Mouse (Mus musculus): ENCODE data around the gene Islr2. TPM values are rescaled to one million over a fixed set of nuclear protein-coding genes. Genes with fewer than 3 reads are reported as not detected.
A peak's percentile ranks its signal among the peaks of the same experiment; 100 is the strongest.

The Islr2 gene
- total RNA-seq, 1 experiment from 2014 or later, result 5.5 TPM

GRCm38 (mm10) chr9:58228777-58229466 lies 24.8 kb upstream of the Islr2 start:
- ATAC-seq (replicated peaks in 1 of 2; ENCODE audit: insufficient read depth in 1 of 2, low FRiP score in 2 of 2, low TSS enrichment in 1 of 2, low read depth in 1 of 2, poor library complexity in 2 of 2, severe bottlenecking in 2 of 2), result no peak

- ATAC-seq (replicated peaks in 1 of 2; ENCODE audit: insufficient read depth in 1 of 2, low FRiP score in 2 of 2, low TSS enrichment in 1 of 2, low read depth in 1 of 2, poor library complexity in 2 of 2, severe bottlenecking in 2 of 2), result peak; percentile 45 to 75
Measured at GRCm38 (mm10) chr9:58225915-58226913, 22.1 kb upstream of the Islr2 start.

GRCm38 (mm10) chr9:58224356-58224755 lies 20.2 kb upstream of the Islr2 start:
- ATAC-seq (replicated peaks in 1 of 2; ENCODE audit: insufficient read depth in 1 of 2, low FRiP score in 2 of 2, low TSS enrichment in 1 of 2, low read depth in 1 of 2, poor library complexity in 2 of 2, severe bottlenecking in 2 of 2), result no peak

GRCm38 (mm10) chr9:58220218-58220903 lies 16.2 kb upstream of the Islr2 start:
- peak; percentile 62 to 66; a peak in 3 of 4 replicates for ATAC-seq (replicated peaks in 1 of 2; ENCODE audit: insufficient read depth in 1 of 2, low FRiP score in 2 of 2, low TSS enrichment in 1 of 2, low read depth in 1 of 2, poor library complexity in 2 of 2, severe bottlenecking in 2 of 2)

- no peak for ATAC-seq (replicated peaks in 1 of 2; ENCODE audit: insufficient read depth in 1 of 2, low FRiP score in 2 of 2, low TSS enrichment in 1 of 2, low read depth in 1 of 2, poor library complexity in 2 of 2, severe bottlenecking in 2 of 2)
Measured at GRCm38 (mm10) chr9:58218539-58218938, 14.4 kb upstream of the Islr2 start.

- peak in 1 of 2 experiments; percentile 33; a peak in 1 of 4 replicates for ATAC-seq (replicated peaks in 1 of 2; ENCODE audit: insufficient read depth in 1 of 2, low FRiP score in 2 of 2, low TSS enrichment in 1 of 2, low read depth in 1 of 2, poor library complexity in 2 of 2, severe bottlenecking in 2 of 2)
Measured at GRCm38 (mm10) chr9:58216402-58216801, 12.3 kb upstream of the Islr2 start.

GRCm38 (mm10) chr9:58214519-58215180 lies 10.5 kb upstream of the Islr2 start:
- no peak for ATAC-seq (replicated peaks in 1 of 2; ENCODE audit: insufficient read depth in 1 of 2, low FRiP score in 2 of 2, low TSS enrichment in 1 of 2, low read depth in 1 of 2, poor library complexity in 2 of 2, severe bottlenecking in 2 of 2)

- ATAC-seq (replicated peaks in 1 of 2; ENCODE audit: insufficient read depth in 1 of 2, low FRiP score in 2 of 2, low TSS enrichment in 1 of 2, low read depth in 1 of 2, poor library complexity in 2 of 2, severe bottlenecking in 2 of 2), result peak; percentile 53 to 60; a peak in 2 of 4 replicates
Measured at GRCm38 (mm10) chr9:58213865-58214264, 9.7 kb upstream of the Islr2 start.

GRCm38 (mm10) chr9:58213377-58213776 lies 9.3 kb upstream of the Islr2 start:
- no peak for ATAC-seq (replicated peaks in 1 of 2; ENCODE audit: insufficient read depth in 1 of 2, low FRiP score in 2 of 2, low TSS enrichment in 1 of 2, low read depth in 1 of 2, poor library complexity in 2 of 2, severe bottlenecking in 2 of 2)

- no peak for ATAC-seq (replicated peaks in 1 of 2; ENCODE audit: insufficient read depth in 1 of 2, low FRiP score in 2 of 2, low TSS enrichment in 1 of 2, low read depth in 1 of 2, poor library complexity in 2 of 2, severe bottlenecking in 2 of 2)
Measured at GRCm38 (mm10) chr9:58210304-58210627, 6.1 kb upstream of the Islr2 start.

GRCm38 (mm10) chr9:58209462-58210303 lies 5.6 kb upstream of the Islr2 start:
- ATAC-seq (replicated peaks in 1 of 2; ENCODE audit: insufficient read depth in 1 of 2, low FRiP score in 2 of 2, low TSS enrichment in 1 of 2, low read depth in 1 of 2, poor library complexity in 2 of 2, severe bottlenecking in 2 of 2), result no peak

- no peak for ATAC-seq (replicated peaks in 1 of 2; ENCODE audit: insufficient read depth in 1 of 2, low FRiP score in 2 of 2, low TSS enrichment in 1 of 2, low read depth in 1 of 2, poor library complexity in 2 of 2, severe bottlenecking in 2 of 2)
Measured at GRCm38 (mm10) chr9:58206013-58206412, 1.9 kb upstream of the Islr2 start.

- ATAC-seq (replicated peaks in 1 of 2; ENCODE audit: insufficient read depth in 1 of 2, low FRiP score in 2 of 2, low TSS enrichment in 1 of 2, low read depth in 1 of 2, poor library complexity in 2 of 2, severe bottlenecking in 2 of 2), result peak; percentile 84 to 86
Measured at GRCm38 (mm10) chr9:58204448-58205000, 405 bp upstream of the Islr2 start.

- no peak for ATAC-seq (replicated peaks in 1 of 2; ENCODE audit: insufficient read depth in 1 of 2, low FRiP score in 2 of 2, low TSS enrichment in 1 of 2, low read depth in 1 of 2, poor library complexity in 2 of 2, severe bottlenecking in 2 of 2)
Measured at GRCm38 (mm10) chr9:58202676-58203453, 1.3 kb downstream of the Islr2 start.

- ATAC-seq (replicated peaks in 1 of 2; ENCODE audit: insufficient read depth in 1 of 2, low FRiP score in 2 of 2, low TSS enrichment in 1 of 2, low read depth in 1 of 2, poor library complexity in 2 of 2, severe bottlenecking in 2 of 2), result no peak
Measured at GRCm38 (mm10) chr9:58201861-58202549, 2.1 kb downstream of the Islr2 start.
